Mouse (Mus musculus) v-Abl transformed pro-B cells (cell line): Measurements from ENCODE around the gene Tcl1b1.
"Not testable (repeated sequence)": the region's sequence is repeated elsewhere in the genome, so short reads cannot be mapped to it uniquely, and the experiment has no call there.

ENCODE experiments used
- in situ Hi-C, 2 experiments: fragments of 400-800 bp; cut with MboI; formaldehyde crosslinking; loops; one replicate each; pipeline ENCODE4 v1.15.1; 2025; ENCODE audit not compliant: unreplicated experiment in 2 of 2

Gene Tcl1b1

DNA sequence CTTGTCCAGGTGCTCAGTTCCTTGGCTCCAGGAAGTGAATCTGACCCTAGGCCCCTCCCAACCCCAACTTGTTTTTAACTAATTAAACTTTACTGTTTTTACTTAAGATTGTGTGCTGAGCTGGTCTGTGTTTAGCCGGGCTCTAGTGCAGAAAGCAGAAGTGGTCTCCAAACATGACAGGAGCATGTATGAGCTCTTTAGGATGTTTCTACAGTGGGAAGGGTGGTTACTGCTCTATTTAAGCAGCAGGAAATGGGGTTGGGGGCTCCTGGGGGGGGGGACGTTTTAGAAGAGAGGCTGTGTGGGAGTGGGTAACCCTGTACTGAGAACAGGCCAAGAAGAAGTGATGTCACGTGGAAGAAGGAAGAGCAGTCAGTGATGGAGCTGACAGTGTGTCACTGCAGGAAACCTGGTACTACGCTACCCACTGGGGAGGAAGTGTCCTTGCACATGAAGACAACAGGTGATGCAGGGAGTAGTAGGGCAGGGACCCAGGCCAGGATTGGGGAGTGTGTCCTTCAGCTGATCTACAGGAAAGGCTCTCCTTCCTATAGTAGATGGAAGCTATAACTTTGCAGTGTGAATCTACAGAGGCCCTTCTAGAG is 21.7 kb downstream of the Tcl1b1 start:
- in situ Hi-C loops: not testable (repeated sequence)

DNA sequence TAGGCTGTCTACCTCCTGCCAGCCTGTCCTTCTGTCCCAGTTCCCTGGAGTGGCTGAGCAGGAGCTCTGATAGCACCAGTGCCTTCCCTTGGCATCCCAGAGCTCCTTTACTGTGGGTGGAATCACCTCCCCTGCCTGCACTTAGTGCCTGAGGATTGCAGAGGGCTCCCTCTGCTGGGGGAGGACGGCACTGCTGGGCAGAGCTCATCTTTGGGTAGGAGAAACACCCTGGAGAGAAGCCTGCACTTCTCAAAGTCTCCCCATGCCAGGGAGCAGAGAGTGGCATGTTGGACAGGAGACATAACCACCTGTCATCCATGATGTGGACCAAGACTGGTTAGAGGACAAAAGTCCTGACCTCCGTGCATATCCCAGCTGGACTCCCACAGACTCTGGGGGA is 29.5 kb downstream of the Tcl1b1 start:
- in situ Hi-C loops: not testable (repeated sequence)

DNA sequence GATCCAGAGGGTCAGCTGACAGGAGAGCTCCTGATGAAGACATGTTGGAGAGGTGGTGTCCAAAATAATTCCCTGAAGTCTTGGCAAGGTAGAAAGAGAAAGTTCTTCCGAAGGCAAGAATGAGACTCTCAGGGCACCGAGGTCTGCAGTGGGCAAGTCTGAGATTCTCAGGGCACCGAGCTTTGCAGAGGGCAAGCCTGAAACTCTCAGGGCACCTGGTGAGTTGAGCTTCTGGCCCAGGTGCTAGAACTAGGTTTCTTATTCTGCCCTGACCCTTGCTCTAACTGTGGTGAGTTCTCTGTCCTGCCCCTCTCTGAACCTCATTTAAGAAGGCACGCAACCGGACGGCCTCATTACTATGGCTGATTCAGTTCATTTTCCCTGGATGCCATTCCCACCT is 31.3 kb downstream of the Tcl1b1 start, which contains the start of gene Tcl1b3:
Gene Tcl1b3, plus strand, starts transcription at position 301 of the 400 bp plus-strand sequence.
- in situ Hi-C loops: not testable (repeated sequence)

DNA sequence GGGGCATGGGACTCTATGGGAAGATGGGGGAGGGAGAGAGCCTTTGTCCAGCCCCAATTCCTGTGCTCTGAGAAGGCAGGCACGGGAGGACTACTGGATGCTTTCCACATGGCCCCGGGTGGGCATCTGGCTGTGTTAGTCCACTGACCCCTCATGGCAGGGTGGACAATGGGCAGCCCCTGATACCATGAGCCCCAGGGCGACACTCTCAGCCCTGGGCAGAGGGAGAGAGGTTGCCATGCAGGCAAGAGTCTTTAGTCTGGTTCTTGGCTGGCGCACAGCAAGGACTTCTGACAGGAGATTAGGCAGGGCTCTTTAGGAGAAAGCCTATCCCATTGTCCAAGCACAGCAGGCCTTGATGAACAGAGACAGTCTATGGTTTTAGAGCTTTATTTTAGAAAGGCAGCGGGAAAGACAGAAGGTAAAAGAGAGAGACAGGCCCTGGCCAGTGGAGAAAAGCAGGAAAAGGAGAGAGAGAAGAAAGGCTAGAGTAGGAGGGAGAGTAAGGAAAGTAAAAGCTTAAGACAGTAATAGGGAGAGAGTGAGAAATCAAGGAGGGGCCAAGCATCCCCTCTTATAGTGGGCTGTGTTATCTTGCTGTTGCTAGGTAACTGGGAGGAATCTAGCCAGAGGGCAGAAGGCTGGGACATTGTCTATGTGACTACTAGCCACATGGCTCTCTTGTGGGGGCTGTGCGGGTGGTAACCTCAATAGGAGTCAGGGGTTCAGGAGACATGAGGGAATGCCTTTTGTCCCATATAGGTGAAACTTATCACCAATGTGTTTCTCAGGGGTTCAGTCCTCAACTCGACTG is 40.4 kb downstream of the Tcl1b1 start:
- in situ Hi-C loops: not testable (repeated sequence)

DNA sequence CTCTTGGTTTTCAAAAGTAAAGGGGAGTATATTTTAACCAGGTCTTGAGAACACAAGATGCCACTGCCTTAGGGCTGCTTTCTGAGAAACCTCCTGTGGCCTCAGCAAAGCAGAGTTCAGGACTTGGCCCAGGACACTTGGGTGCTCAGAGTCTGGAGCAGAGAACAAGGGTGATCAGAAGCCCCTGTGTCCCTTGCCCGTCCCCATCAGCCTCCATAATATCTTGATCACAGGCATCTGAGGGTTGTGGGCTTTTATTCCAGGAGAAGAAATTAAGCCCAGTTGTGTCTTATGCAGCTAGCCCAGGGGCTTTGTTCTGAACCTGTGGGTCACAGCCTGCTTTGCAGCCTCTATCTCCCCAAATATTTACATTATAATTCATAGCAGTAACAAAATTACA is 42.2 kb downstream of the Tcl1b1 start, which contains the start of gene Tcl1b4:
Gene Tcl1b4, plus strand, starts transcription at position 301 of the 400 bp plus-strand sequence.
- in situ Hi-C loops: not testable (repeated sequence)

DNA sequence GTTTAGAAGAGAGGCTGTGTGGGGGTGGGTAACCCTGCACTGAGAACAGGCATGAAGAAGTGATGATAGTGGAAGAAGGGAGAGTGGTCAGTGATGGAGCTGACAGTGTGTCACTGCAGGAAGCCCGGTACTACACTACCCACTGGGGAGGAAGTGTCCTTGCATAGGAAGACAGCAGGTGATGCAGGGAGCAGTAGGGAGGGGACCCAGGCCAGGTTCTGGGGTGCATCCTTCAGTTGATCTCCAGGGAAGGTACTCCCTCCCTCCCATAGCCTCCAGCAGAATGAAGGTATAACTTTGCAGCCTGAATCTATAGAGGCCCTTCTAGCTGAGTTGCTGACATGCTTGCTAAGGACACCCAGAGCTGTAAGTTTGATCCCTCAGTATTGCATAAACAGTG is 47.6 kb downstream of the Tcl1b1 start:
- in situ Hi-C loops: no loop called here

DNA sequence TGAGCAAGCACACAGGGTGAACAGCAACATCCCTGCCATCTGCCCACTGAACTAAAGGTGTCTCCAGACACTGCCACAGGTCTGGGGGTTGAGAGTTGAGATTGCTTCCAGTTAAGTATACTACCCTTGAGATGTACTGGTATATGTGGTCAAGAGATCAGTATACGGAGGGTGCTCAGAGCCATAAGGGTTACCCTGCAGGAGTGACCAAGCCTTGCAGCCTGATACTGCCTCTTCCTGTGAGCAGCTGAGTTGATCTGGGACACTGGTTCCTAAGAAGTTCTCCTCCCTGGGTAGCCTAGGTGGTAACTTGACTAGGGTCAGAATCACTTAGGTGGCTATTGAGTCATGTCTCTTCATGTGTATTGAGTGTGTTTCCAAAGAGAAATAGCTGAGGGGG is 49.0 kb downstream of the Tcl1b1 start:
- in situ Hi-C loops: no loop called here

DNA sequence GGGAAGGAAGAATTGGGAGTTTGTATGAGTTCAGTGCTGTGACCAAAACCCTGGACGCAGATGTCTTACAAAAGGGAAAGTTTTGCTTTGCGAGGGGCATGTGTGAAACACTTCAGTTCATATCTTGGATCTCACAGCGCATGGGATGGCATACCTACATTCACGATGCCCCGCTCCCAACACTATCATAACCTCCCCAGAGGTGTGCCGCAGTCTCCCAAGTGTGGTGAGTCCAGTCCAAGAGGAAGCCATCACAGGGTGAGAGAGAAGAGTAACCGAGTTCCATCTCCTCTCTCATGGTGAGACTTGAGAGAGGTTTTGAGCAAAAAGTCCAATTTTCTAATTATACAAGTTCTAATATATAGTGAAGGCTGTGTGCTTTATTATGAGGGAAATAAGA is 49.7 kb downstream of the Tcl1b1 start:
- in situ Hi-C loops: no loop called here
